Mouse (Mus musculus) activated CD4-positive, CD25-positive, alpha-beta regulatory T cell (primary cell): ENCODE results near the gene Rpia. TPM values are rescaled to one million over a fixed set of nuclear protein-coding genes. Genes with fewer than 3 reads are reported as not detected.

ENCODE experiments used
- polyA plus RNA-seq, 2 experiments: library from polyadenylated mRNA; unstranded; fragments of 100-300 nt; shearing (Covaris generic); gene quantifications; one replicate each; pipeline ENCODE4 v1.2.1; 2017

The Rpia gene
- polyA plus RNA-seq = 1 to 10 TPM; 6.0 to 7.5 TPM

DNA sequence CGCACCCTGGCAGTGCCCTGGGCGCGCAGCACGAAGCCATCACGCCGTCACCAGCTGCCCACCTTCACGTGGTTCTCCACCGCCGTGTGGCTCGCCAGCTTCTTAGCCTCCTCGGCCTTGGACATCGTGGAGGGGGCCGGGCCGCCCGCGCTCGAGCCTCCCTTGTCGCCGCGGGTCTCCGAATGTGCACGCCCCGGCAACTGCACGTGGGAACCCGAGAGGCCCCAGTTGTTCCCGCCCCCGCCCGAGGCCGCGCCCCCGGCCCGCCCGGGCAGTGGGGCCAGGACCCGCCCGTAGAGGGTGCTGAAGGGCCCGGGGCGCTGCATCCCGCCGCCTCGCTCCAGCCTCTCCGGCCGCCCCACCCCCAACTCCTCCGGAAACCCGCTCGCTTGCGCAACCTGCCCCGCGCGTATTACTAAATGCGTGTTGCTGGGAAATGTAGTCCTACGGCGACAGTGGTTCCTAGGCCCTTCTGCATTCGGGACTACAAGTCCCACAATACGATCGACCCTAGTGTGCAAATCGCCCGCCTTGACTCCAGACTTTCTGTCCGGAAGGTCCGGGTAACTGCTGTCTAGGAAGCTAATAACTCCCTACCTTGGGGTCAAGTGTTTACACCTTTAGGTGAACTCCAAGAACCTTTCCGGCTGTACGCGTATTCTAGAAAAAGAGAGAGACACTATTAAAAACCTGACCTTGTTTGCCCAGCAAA is at the start of gene Rpia:
Gene Rpia (minus strand): TSS at position 409 of the 712 bp plus-strand sequence.

Other genes starting within 250 kb of the Rpia start
- gene Eif2ak3, start 52.3 kb upstream of the Rpia start, polyA plus RNA-seq = 10 to 100 TPM in 1 of 2 experiments, 1 to 10 TPM in 1; 9.5 to 11.0 TPM
- gene Tex37, start 126.7 kb upstream of the Rpia start, polyA plus RNA-seq = not detected
- gene Foxi3, start 164.3 kb upstream of the Rpia start, polyA plus RNA-seq = not detected